Mouse (Mus musculus) CH12.LX (cell line): ENCODE measurements around the gene Fxr2.

Experiments used
- CHD2 ChIP-seq: IDR thresholded peaks from 2 replicates; pipeline ENCODE4 v1.6.1; 2011; ENCODE audit warnings: low read length, improper control_type of control experiment
- CTCF ChIP-seq, 2 experiments: IDR thresholded peaks in 1 of 2; conservative IDR thresholded peaks in 1 of 2; 2 replicates each; pipeline ENCODE4 v1.5.1; 2011 to 2012; ENCODE audit warnings: low read depth in 2 of 2, low read length in 2 of 2, improper control_type of control experiment in 1 of 2, inconsistent platforms in 1 of 2, mild to moderate bottlenecking in 1 of 2, moderate library complexity in 1 of 2
- ELF1 ChIP-seq: IDR thresholded peaks from 2 replicates; pipeline ENCODE4 v1.6.1; 2014; ENCODE audit warnings: low read depth, mild to moderate bottlenecking, inconsistent platforms, low read length, improper control_type of control experiment
- HCFC1 ChIP-seq: IDR thresholded peaks from 2 replicates; pipeline ENCODE4 v1.6.1; 2012; ENCODE audit warnings: low read depth, mild to moderate bottlenecking, inconsistent platforms, low read length, improper control_type of control experiment
- POLR2A ChIP-seq: IDR thresholded peaks from 2 replicates; pipeline ENCODE4 v1.6.1; 2011; ENCODE audit warnings: low read depth, mild to moderate bottlenecking, improper control_type of control experiment, low read length
- RCOR1 ChIP-seq: conservative IDR thresholded peaks from 2 replicates; pipeline ENCODE4 v1.6.1; 2012; ENCODE audit warnings: low read depth, mild to moderate bottlenecking, inconsistent platforms, low read length, improper control_type of control experiment
- UBTF ChIP-seq: IDR thresholded peaks from 2 replicates; pipeline ENCODE4 v1.6.1; 2012; ENCODE audit warnings: low read depth, mild to moderate bottlenecking, inconsistent platforms, low read length, improper control_type of control experiment, moderate library complexity

DNA sequence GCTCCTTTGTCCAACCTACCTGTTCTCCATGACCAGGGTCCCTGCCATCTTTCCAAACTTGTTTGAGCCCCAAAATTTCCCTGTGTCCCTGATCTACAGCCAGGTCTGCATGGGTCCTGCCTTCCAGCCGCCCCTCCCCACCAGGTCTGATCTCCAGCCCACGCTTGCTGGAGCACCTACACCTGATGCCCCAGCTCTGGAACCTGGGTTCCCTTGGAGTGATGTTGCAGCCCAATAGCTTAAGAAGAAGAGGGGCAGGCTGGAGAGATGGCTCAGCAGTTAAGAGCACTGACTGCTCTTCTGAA lies 26.3 kb upstream of the Fxr2 start:
- no peak for TF ChIP-seq ELF1
- TF ChIP-seq CTCF (conservative IDR thresholded peaks at IDR 0.05 in 1 of 2, IDR thresholded peaks at IDR 0.05 in 1 of 2; ENCODE audit: low read depth in 2 of 2, low read length in 2 of 2), result no peak
- TF ChIP-seq CHD2, result no peak
- no peak for TF ChIP-seq UBTF
- TF ChIP-seq RCOR1, result no peak
- TF ChIP-seq POLR2A, result no peak
- TF ChIP-seq HCFC1, result no peak
